Mouse (Mus musculus): ENCODE results near the gene Fcho1. TPM values are rescaled to one million over a fixed set of nuclear protein-coding genes. Genes with fewer than 3 reads are reported as not detected.
A peak's percentile ranks its signal among the peaks of the same experiment; 100 is the strongest.
"Not testable (repeated sequence)": the region's sequence is repeated elsewhere in the genome, so short reads cannot be mapped to it uniquely, and the experiment has no call there.

Gene Fcho1
- polyA plus RNA-seq, 1 experiment from 2014 or later: 3.9 TPM

- 79% methylated on average over 3 of the region's 3 CpGs for WGBS
- no peak overlapping the region for H3K4me3 ChIP-seq (ENCODE audit: low read depth, low read length)
- H3K27me3 ChIP-seq (ENCODE audit: insufficient read depth, low read length): peaks cover 52% of the 10 kb centered on the region
- no peak overlapping the region for H3K9ac ChIP-seq
- no peaks in the 10 kb centered on the region for H3K36me3 ChIP-seq (ENCODE audit: insufficient read depth)
- DNase-seq (no peak), ATAC-seq (ENCODE audit: insufficient read depth) (no peak; the same call in 1 of the 2 replicates)
- H3K4me1 ChIP-seq (ENCODE audit: insufficient read depth): no peaks in the 10 kb centered on the region
- H3K9me3 ChIP-seq (ENCODE audit: low read depth, low read length): no peaks in the 10 kb centered on the region
- no peak for TF ChIP-seq CTCF (IDR thresholded peaks at IDR 0.05; ENCODE audit: low read depth)
- no peak overlapping the region for H3K4me2 ChIP-seq
- no peak overlapping the region for H3K27ac ChIP-seq (ENCODE audit: low read depth)
Observed at GRCm38 (mm10) chr8:71702923-71703322, 22.6 kb downstream of the Fcho1 start.

GRCm38 (mm10) chr8:71702087-71702432 is 23.5 kb downstream of the Fcho1 start:
- Histone ChIP-seq H3K9me3 (ENCODE audit: low read depth, low read length) (no peaks in the 10 kb centered on the region), H3K4me1 (ENCODE audit: insufficient read depth) (no peaks in the 10 kb centered on the region), H3K27me3 (ENCODE audit: insufficient read depth, low read length) (peaks cover 52% of the 10 kb centered on the region), H3K4me2 (no peak overlapping the region), H3K4me3 (ENCODE audit: low read depth, low read length) (no peak overlapping the region), H3K27ac (ENCODE audit: low read depth) (no peak overlapping the region), H3K9ac (no peak overlapping the region), H3K36me3 (ENCODE audit: insufficient read depth) (no peaks in the 10 kb centered on the region)
- DNase-seq (no peak), ATAC-seq (ENCODE audit: insufficient read depth) (no peak)
- peak; percentile 25; the same call in 1 of the 2 replicates for TF ChIP-seq CTCF (IDR thresholded peaks at IDR 0.05; ENCODE audit: low read depth)
- WGBS: 23% methylated on average over 4 of the region's 4 CpGs

DNA sequence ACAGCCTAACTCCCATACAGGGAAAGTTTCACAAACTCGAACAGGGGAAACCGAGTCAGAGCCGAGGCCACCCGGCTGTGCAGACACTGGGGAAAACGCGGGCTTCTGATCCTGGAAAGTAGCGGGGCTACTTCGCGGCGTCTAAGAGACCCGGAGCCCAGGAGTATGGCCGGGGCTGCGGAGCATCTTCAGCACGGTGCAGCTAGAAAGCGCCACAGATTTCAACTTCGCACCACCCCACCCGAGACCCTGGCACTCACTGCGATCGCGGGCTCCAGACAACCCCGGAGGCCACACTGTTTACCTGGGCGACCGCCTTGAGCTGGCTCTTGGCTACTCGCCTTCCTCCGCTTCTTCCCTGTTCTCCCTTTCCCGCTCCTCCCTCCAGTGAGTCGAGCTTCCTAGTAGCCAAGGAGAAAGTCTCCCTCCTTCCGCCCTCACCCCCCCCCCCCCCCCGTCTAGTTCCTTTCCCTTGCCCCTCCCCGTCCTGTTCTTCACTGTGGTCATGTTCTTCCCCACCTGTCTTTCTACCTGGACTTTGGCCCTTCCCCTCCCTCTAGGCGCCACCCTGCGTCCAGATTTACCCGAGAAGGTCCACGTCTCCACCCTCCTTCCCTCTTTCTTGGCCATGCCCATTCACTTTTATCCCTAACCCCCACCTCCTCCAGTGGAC is 24.0 kb downstream of the Fcho1 start, which contains the start of gene B3gnt3:
Gene B3gnt3, minus strand, starts transcription at position 376 of the 673 bp plus-strand sequence.
- no peak for TF ChIP-seq CTCF (IDR thresholded peaks at IDR 0.05; ENCODE audit: low read depth)
- 17% methylated on average over 32 of the region's 34 CpGs for WGBS
- Histone ChIP-seq H3K9ac (peak within 1 kb of the TSS; percentile 20; the same call in 1 of the 2 replicates), H3K4me1 (ENCODE audit: insufficient read depth) (no peaks in the 10 kb centered on the region), H3K4me2 (peak within 1 kb of the TSS; percentile 53), H3K4me3 (ENCODE audit: low read depth, low read length) (peak within 1 kb of the TSS; percentile 21), H3K27me3 (ENCODE audit: insufficient read depth, low read length) (peaks cover 52% of the 10 kb centered on the region), H3K27ac (ENCODE audit: low read depth) (no peak within 1 kb of the TSS), H3K36me3 (ENCODE audit: insufficient read depth) (no peaks in the 10 kb centered on the region), H3K9me3 (ENCODE audit: low read depth, low read length) (no peaks in the 10 kb centered on the region)
- 0 out of 2 replicates have a peak, but pooled peaks have one; percentile 8 for ATAC-seq (ENCODE audit: insufficient read depth)
- DNase-seq: no peak

- H3K9ac ChIP-seq: peak overlapping the region; percentile 20; the same call in 1 of the 2 replicates
- H3K36me3 ChIP-seq (ENCODE audit: insufficient read depth): no peaks in the 10 kb centered on the region
- H3K27ac ChIP-seq (ENCODE audit: low read depth): no peak overlapping the region
- ATAC-seq (ENCODE audit: insufficient read depth) (no peak), DNase-seq (no peak)
- peaks cover 53% of the 10 kb centered on the region for H3K27me3 ChIP-seq (ENCODE audit: insufficient read depth, low read length)
- no peak; the same call in 1 of the 2 replicates for TF ChIP-seq CTCF (IDR thresholded peaks at IDR 0.05; ENCODE audit: low read depth)
- peak overlapping the region; percentile 21 for H3K4me3 ChIP-seq (ENCODE audit: low read depth, low read length)
- H3K4me2 ChIP-seq: peak overlapping the region; percentile 53
- WGBS: 5% methylated on average over 29 of the region's 29 CpGs
- H3K4me1 ChIP-seq (ENCODE audit: insufficient read depth): no peaks in the 10 kb centered on the region
- no peaks in the 10 kb centered on the region for H3K9me3 ChIP-seq (ENCODE audit: low read depth, low read length)
Observed at GRCm38 (mm10) chr8:71700493-71701269, 24.8 kb downstream of the Fcho1 start.

- H3K4me2 ChIP-seq; ATAC-seq (ENCODE audit: insufficient read depth); H3K9me3 ChIP-seq (ENCODE audit: low read depth, low read length); H3K4me3 ChIP-seq (ENCODE audit: low read depth, low read length); H3K27ac ChIP-seq (ENCODE audit: low read depth); H3K4me1 ChIP-seq (ENCODE audit: insufficient read depth); H3K36me3 ChIP-seq (ENCODE audit: insufficient read depth); H3K9ac ChIP-seq; DNase-seq: not testable (repeated sequence)
- WGBS: 64% methylated on average over 12 of the region's 12 CpGs
- TF ChIP-seq CTCF (IDR thresholded peaks at IDR 0.05; ENCODE audit: low read depth): peak; percentile 38
- H3K27me3 ChIP-seq (ENCODE audit: insufficient read depth, low read length): peaks cover 74% of the 10 kb centered on the region
Observed at GRCm38 (mm10) chr8:71695456-71695855, 30.1 kb downstream of the Fcho1 start.

DNA sequence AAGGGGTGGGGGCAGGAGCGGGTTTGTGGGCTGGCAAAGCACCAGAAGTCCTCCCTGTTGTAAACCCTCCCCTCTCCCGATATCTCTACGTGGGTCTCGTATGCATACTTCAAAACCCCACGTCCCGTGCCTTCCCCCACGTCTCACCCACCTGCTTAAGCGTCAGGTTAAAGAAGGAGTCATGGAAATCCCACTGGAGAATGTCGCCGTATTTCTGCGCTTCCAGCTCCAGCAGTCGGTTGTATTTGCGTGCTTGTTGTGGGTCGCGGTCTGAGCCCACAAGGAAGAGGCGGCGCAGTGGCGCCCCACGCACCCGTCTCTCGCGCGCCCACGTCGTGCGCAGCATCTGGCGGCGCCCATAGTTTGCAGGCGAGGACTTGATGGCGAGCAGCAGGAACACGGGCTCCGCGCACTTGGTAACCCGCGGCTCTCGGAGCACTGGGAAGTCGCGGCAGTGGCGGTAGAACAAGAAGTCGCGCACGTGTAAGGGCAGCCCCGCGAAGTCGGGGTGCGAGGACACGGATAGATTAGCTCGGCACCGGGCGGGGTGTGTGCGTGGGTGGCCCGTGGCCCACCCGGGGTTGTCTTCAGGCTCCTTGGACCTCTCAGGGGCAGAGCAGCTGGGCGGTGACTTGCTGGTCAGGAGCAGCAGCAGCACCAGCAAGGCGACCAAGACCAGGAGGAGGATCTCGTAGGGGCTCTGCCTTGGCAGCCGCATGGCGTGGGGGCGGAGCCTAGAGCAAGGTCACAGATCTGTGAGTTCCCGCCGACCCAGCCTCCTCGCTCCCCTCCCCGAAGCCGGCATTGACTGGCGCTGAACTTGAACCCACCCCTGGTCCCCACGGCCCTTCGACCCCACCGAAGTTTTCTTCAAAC is 32.1 kb downstream of the Fcho1 start:
- no peaks in the 10 kb centered on the region for H3K4me1 ChIP-seq (ENCODE audit: insufficient read depth)

More for the DNA sequence above, 32.1 kb downstream of the Fcho1 start:
- Histone ChIP-seq H3K36me3 (ENCODE audit: insufficient read depth) (no peaks in the 10 kb centered on the region), H3K4me3 (ENCODE audit: low read depth, low read length) (peak overlapping the region; percentile 14; the same call in 1 of the 2 replicates), H3K4me2 (peak overlapping the region; percentile 33; the same call in 1 of the 2 replicates), H3K27ac (ENCODE audit: low read depth) (no peak overlapping the region), H3K9me3 (ENCODE audit: low read depth, low read length) (no peaks in the 10 kb centered on the region), H3K27me3 (ENCODE audit: insufficient read depth, low read length) (peaks cover 77% of the 10 kb centered on the region), H3K9ac (no peak overlapping the region)
- ATAC-seq (ENCODE audit: insufficient read depth): 0 out of 2 replicates have a peak, but pooled peaks have one; percentile 36
- TF ChIP-seq CTCF (IDR thresholded peaks at IDR 0.05; ENCODE audit: low read depth): no peak
- 10% methylated on average over 68 of the region's 68 CpGs for WGBS
- DNase-seq: no peak

All from lung, embryonic 14.5 days (tissue).